In the genomic region with DNA sequence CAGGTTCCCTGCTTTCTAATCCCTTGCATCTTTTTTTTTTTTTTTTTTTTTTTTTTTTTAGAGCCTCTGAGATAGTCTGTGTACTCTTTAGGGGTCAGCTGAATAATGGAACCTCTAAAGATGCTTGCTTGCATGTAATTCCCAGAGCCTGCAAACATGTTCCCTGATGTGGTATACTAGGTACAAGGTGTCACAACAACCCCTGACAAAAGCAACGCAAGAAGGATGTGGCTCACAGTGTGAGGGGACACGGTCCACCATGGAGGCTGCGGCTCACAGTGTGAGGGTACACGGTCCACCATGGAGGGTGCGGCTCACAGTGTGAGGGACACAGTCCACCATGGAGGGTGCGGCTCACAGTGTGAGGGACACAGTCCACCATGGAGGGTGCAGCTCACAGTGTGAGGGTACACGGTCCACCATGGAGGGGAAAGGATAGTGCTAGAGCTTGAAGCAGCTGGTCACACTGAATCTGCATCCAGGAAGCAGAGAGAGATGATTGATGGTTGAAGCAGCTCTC, we compare ENCODE assay signal across 26 mouse cellular contexts.
DNase-seq lines count a peak whose midpoint lies in the region; ATAC-seq and TF ChIP-seq lines count a peak whose summit lies in the region.
"Had no signal": no experiment of that assay in that cellular context is flagged by ENCODE, and none has a peak within 500 bp of the region (broad histone marks: within the 10 kb centered on the region; RNA-seq: fewer than 3 reads in every experiment).

No protein-coding gene starts in this region.

- H3K4me3 ChIP-seq in heart, adult 2 months, result no peak overlapping the region
- H3K4me3 ChIP-seq in midbrain, embryonic 11.5 days (ENCODE audit: low read depth, low read length), result no peak overlapping the region
- H3K4me3 ChIP-seq in midbrain, embryonic 16.5 days (ENCODE audit: low read depth, low read length), result no peak overlapping the region
- H3K4me3 ChIP-seq in myocyte, result no peak overlapping the region
- H3K4me3 ChIP-seq: embryonic facial prominence, embryonic 10.5 days; embryonic facial prominence, embryonic 12.5 days; forebrain, embryonic 13.5 days; forebrain, embryonic 15.5 days had no signal

- no peak overlapping the region for H3K4me2 ChIP-seq in midbrain, embryonic 11.5 days
- H3K4me2 ChIP-seq in midbrain, embryonic 16.5 days (ENCODE audit: low read length), result no peak overlapping the region
- no peak overlapping the region for H3K4me2 ChIP-seq in myocyte (ENCODE audit: low read depth)
- H3K4me2 ChIP-seq: embryonic facial prominence, embryonic 12.5 days; forebrain, embryonic 13.5 days; forebrain, embryonic 15.5 days had no signal

- TF ChIP-seq POLR2A in heart, adult 2 months (IDR thresholded peaks at IDR 0.05; ENCODE audit: insufficient read depth, low read depth, low read length), result no peak
- peak; percentile 42 for TF ChIP-seq POLR2A in myocyte (IDR thresholded peaks at IDR 0.05; ENCODE audit: insufficient read length, low read depth)

- WGBS in heart, adult 2 months, result 97% methylated on average over 7 of the region's 7 CpGs
- WGBS in midbrain, embryonic 11.5 days, result 96% methylated on average over 7 of the region's 7 CpGs
- WGBS in midbrain, embryonic 16.5 days, result 96% methylated on average over 7 of the region's 7 CpGs

- H3K9me3 ChIP-seq in midbrain, embryonic 11.5 days (ENCODE audit: control insufficient read depth, low read length), result no peaks in the 10 kb centered on the region
- no peaks in the 10 kb centered on the region for H3K9me3 ChIP-seq in midbrain, embryonic 16.5 days (replicated peaks; ENCODE audit: control insufficient read depth, low read length, poor library complexity, severe bottlenecking)
- H3K9me3 ChIP-seq: embryonic facial prominence, embryonic 10.5 days; forebrain, embryonic 13.5 days; forebrain, embryonic 15.5 days had no signal

- no peak overlapping the region for H3K27ac ChIP-seq in heart, adult 2 months
- H3K27ac ChIP-seq in midbrain, embryonic 11.5 days (ENCODE audit: low read depth, low read length), result no peak overlapping the region
- H3K27ac ChIP-seq in midbrain, embryonic 16.5 days (ENCODE audit: low read length), result no peak overlapping the region
- H3K27ac ChIP-seq: embryonic facial prominence, embryonic 10.5 days; embryonic facial prominence, embryonic 12.5 days; forebrain, embryonic 13.5 days; forebrain, embryonic 15.5 days had no signal

- H3K36me3 ChIP-seq in heart, adult 2 months (ENCODE audit: control insufficient read depth, insufficient read depth, low read length), result no peaks in the 10 kb centered on the region
- no peaks in the 10 kb centered on the region for H3K36me3 ChIP-seq in midbrain, embryonic 11.5 days (ENCODE audit: control insufficient read depth, insufficient read depth, low read length)
- no peaks in the 10 kb centered on the region for H3K36me3 ChIP-seq in midbrain, embryonic 16.5 days (ENCODE audit: control insufficient read depth, insufficient read depth, low read length)
- no peaks in the 10 kb centered on the region for H3K36me3 ChIP-seq in myocyte (ENCODE audit: control insufficient read depth, insufficient read depth)
- H3K36me3 ChIP-seq: embryonic facial prominence, embryonic 10.5 days; embryonic facial prominence, embryonic 12.5 days; forebrain, embryonic 15.5 days had no signal

- no peak overlapping the region for H3ac ChIP-seq in myocyte (ENCODE audit: control insufficient read depth, insufficient read length)

- no peak for ATAC-seq in midbrain, embryonic 11.5 days (ENCODE audit: low FRiP score)
- ATAC-seq in midbrain, embryonic 16.5 days, result no peak
- ATAC-seq in granulocyte monocyte progenitor cell, adult 5-6 weeks (replicated peaks; ENCODE audit: poor library complexity, severe bottlenecking), result no peak
- ATAC-seq: activated CD4-positive, CD25-positive, alpha-beta regulatory T cell, adult 4 months; CD4-positive, CD25-positive, alpha-beta regulatory T cell, adult 4 months; forebrain, embryonic 13.5 days; forebrain, embryonic 15.5 days; forebrain, postnatal 0 days; Patski had no signal

- intact Hi-C loops in heart, adult 2 months (cut with DNase I), result no loop called here

- DNase-seq in adrenal gland, postnatal 14 days, result peak; percentile 2
- no peak for DNase-seq in adrenal gland, adult 18-20 months (ENCODE audit: low spot score in 2 of 2)
- DNase-seq in heart, adult 11 months, result peak; percentile 74
- no peak for DNase-seq in heart, adult 2 months
- DNase-seq in midbrain, embryonic 11.5 days (ENCODE audit: low spot score, missing footprints), result peak; percentile 81
- DNase-seq: adrenal gland, adult 2 months; adrenal gland, postnatal 10 days; adrenal gland, postnatal 36 days; B cell, adult 2 months; cerebellum, adult 11-12 months; cerebellum, adult 2 months; cerebellum, adult 9-10 months; cerebellum, postnatal 10 days; cerebellum, postnatal 25 days; forebrain, postnatal 0 days had no signal

- no peak for TF ChIP-seq EP300 in heart, adult 2 months (IDR thresholded peaks at IDR 0.05; ENCODE audit: insufficient read depth, low read depth, low read length)

- no peak for TF ChIP-seq CTCF in heart, adult 2 months (IDR thresholded peaks at IDR 0.05)

- H3K27me3 ChIP-seq in heart, adult 2 months (ENCODE audit: control insufficient read depth, insufficient read depth, low read length), result no peaks in the 10 kb centered on the region
- no peaks in the 10 kb centered on the region for H3K27me3 ChIP-seq in midbrain, embryonic 11.5 days (ENCODE audit: control insufficient read depth, insufficient read depth, low read length)
- no peaks in the 10 kb centered on the region for H3K27me3 ChIP-seq in midbrain, embryonic 16.5 days (ENCODE audit: control insufficient read depth, insufficient read depth, low read depth, low read length)
- H3K27me3 ChIP-seq in myocyte (ENCODE audit: control insufficient read depth, insufficient read depth, insufficient read length), result no peaks in the 10 kb centered on the region
- H3K27me3 ChIP-seq: CH12.LX; embryonic facial prominence, embryonic 12.5 days; forebrain, embryonic 13.5 days; forebrain, embryonic 15.5 days; Patski had no signal

- H3K4me1 ChIP-seq in heart, adult 2 months (ENCODE audit: control insufficient read depth, insufficient read depth, low read length), result peaks cover 2% of the 10 kb centered on the region
- H3K4me1 ChIP-seq in midbrain, embryonic 11.5 days (ENCODE audit: control insufficient read depth, insufficient read depth, low read length), result peaks cover 6% of the 10 kb centered on the region; the same call in 1 of the 2 replicates
- H3K4me1 ChIP-seq in midbrain, embryonic 16.5 days (ENCODE audit: control insufficient read depth, insufficient read depth, low read length), result no peaks in the 10 kb centered on the region
- H3K4me1 ChIP-seq: embryonic facial prominence, embryonic 12.5 days; forebrain, embryonic 13.5 days; forebrain, embryonic 15.5 days had no signal

- no peak overlapping the region for H3K9ac ChIP-seq in heart, adult 2 months (ENCODE audit: low read depth, low read length)
- no peak overlapping the region for H3K9ac ChIP-seq in midbrain, embryonic 11.5 days (ENCODE audit: low read length)
- H3K9ac ChIP-seq in midbrain, embryonic 16.5 days (ENCODE audit: low read depth, low read length), result no peak overlapping the region
- H3K9ac ChIP-seq: embryonic facial prominence, embryonic 12.5 days; forebrain, embryonic 13.5 days; forebrain, embryonic 15.5 days; forebrain, postnatal 0 days had no signal

- H3K79me2 ChIP-seq in heart, adult 2 months (replicated peaks; ENCODE audit: control insufficient read depth, insufficient read depth, low read length), result no peaks in the 10 kb centered on the region
- H3K79me2 ChIP-seq in myocyte (ENCODE audit: control insufficient read depth, insufficient read depth), result no peaks in the 10 kb centered on the region

TF ChIP-seq in myocyte, 11 proteins besides CTCF, POLR2A, EP300 and RAD21:
- peak; percentile 95 for TF ChIP-seq POLR2AphosphoS2 (IDR thresholded peaks at IDR 0.05; ENCODE audit: insufficient read length, low read depth)
- no peak for TF ChIP-seq TCF3 (IDR thresholded peaks at IDR 0.05; ENCODE audit: insufficient read length, low read depth)
TF ChIP-seq in myocyte: peak in this region for 1.

Comparison
In these comparisons a context has a peak if more than half of its experiments do, and no peak if none do; other contexts are left out.
1. DNase-seq: peak in adrenal gland, postnatal 14 days (single experiment), heart, adult 11 months (single experiment) and midbrain, embryonic 11.5 days (single experiment); none in adrenal gland, adult 18-20 months (0 of 2) and heart, adult 2 months (0 of 2).